Mouse (Mus musculus): Measurements from ENCODE around the gene Kdm4a.

Kdm4a gene

DNA sequence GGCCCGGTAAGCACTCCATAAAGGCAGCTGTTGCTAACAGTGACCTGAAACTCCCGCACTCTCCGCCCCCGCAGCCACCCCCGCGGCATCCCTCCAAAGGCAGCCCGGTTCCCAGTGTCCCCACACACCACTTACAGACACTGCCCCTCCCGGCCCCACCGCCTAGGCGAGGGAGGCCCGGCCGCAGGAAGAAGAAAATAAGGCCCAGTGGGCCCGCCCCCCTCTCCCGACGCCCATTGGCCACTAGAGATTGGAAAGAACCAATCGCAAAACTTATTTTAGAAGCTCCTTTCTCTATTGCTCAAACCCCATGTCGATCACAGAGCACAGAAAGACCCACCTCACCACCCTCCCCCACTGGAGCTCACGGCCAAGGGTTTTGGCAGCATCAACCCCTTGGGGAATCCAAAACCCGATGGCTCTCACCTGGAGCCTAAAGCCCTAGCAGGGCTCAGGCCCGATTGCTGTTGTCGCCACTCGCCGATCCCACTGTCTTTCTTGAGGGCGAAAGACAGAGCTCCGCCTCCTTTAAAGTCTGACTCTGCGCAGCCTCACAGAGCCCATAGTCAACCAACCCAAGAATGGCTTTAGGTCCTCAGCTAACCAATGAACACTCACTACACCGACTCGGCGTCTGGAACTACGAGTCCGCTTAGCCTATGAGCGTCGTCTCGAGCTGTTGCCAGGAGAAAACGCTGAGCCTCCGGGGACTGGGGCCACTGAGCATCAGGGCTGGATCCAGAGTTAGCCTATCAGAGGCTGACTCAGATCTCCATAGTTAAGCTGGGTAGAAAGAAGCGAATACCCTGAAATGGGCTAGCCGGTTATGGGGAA, at the start of gene Kdm4a:
Gene Kdm4a (minus strand): TSS at position 577 of the 834 bp plus-strand sequence.
- DNase-seq, result peak; percentile 95

GRCm38 (mm10) chr4:118229035-118229770, 49.4 kb upstream of the Kdm4a start:
- no peak for DNase-seq

- DNase-seq, result no peak
Measured at GRCm38 (mm10) chr4:118227398-118227797, 47.6 kb upstream of the Kdm4a start.

- peak; percentile 59 for DNase-seq
Measured at GRCm38 (mm10) chr4:118221261-118221660, 41.4 kb upstream of the Kdm4a start.

GRCm38 (mm10) chr4:118220756-118221155, 40.9 kb upstream of the Kdm4a start:
- peak; percentile 46 for DNase-seq

DNA sequence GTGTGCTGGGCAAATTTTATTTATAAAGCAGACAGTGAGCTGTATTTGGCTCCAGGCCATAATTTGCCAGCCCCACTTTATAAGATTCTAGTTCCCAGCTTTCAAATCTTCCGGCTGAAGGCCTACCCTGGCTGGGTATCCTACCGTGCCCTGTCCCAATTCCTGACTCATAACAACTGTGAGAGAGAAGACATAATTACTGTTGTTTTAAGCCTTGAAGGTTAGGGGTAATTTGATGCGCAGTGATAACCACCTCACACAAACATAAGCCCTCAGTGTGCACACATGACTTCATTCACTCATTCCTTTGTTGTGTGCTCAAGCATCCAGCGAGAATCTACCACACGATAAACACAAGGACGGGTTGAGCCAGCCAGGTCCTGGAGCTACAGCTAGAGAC, 39.6 kb upstream of the Kdm4a start:
- DNase-seq, result no peak

DNA sequence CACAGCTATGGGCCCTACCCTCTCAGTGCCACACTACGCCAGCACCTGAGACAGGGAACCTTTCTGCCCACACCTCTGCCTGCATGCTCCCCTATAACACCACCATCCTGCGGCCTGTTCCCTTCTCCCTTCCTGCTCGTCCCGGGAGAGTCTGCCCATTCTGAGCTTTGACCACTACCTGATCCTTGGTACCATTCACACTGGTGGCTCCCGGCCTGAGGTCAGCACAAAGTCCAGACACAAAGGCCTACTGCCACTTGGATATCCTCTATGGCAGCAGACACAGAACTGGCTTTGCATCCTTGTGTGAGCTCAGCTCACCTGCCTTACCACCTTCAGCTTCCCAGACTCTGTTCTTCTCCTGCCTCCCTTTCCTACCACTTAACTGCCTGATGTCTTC, 38.7 kb upstream of the Kdm4a start:
- peak; percentile 42 for DNase-seq

DNA sequence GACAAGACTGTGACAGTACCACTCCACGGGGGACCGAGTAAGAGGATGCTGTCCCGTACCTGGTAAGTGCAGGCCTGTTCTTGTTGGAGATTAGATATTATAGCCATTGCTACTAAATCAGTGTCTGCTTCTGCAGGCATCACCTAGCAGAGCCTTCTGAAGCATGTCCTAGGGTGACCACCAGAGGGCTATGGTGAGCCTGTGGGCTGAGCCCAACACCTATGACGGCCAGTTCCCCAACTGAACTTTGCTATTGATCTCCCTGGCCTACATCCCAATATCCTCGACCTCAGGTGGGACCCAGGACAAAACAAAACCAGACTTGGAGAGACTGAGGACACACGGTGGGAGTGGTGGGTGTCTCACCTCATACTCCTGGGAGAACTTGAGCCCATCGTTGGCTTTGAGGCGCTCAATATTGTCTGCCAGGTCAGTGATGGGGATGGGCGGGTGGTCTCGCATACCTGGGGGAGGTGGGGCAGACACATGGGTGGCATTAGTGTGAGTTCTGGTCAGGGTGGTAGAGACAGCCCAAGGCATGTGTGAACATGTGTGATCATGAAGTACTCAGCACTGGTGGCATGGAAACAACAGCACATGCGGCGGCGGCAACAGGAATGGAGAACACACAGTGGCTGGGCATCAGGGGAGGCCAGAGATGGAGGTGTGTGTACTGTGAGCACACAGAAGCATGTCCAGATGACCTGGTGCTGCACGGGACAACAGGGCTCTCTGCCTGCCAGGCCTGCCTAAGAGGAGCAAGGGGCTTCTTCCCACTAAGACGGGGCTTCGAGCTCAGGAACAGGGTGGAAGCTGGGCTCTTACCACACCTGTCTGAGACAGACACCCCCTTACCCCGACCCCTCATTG, 37.1 kb upstream of the Kdm4a start:
- DNase-seq, result peak; percentile 87

DNA sequence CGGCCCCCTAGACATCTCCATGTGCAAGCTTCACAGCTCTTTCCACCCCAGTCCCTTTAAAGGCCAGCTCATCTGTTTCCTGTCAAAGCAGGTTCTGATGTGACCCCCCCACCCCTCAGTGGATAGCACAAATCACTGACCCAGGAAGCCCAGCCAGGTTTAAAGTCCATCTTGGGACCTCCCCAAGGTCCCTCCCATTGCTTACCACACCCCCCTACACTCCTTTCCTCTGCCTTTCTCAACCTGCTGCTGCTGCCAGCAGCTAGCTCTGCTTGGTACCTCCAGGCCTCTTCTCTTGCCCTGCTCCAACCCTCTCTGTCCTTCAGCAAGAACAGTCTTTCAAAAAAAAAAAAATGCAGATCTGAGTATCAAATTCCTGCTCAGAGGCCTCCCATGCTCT, 35.0 kb upstream of the Kdm4a start:
- DNase-seq, result peak; percentile 52

GRCm38 (mm10) chr4:118206918-118207640, 27.2 kb upstream of the Kdm4a start:
- no peak for DNase-seq

GRCm38 (mm10) chr4:118205906-118206305, 26.1 kb upstream of the Kdm4a start:
- no peak for DNase-seq

GRCm38 (mm10) chr4:118199093-118199492, 19.2 kb upstream of the Kdm4a start:
- no peak for DNase-seq

DNA sequence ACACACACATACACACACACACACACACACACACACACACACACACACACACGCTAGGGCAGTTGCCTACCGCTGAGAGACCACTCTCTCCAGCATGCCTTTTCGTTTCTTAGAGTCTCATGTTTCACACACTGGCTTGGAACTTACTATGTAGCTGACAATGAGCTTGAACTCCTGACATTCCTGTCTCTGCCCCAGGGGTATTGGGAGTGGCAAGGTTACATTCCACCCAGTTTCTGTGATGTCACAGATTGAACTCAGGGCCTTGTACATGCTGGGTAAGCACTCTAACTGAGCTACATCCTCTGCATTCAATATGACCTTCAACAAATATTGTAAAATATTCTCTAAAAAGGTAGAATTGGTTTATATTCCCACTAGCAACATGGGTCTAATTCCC, 18.8 kb upstream of the Kdm4a start:
- DNase-seq, result no peak

DNA sequence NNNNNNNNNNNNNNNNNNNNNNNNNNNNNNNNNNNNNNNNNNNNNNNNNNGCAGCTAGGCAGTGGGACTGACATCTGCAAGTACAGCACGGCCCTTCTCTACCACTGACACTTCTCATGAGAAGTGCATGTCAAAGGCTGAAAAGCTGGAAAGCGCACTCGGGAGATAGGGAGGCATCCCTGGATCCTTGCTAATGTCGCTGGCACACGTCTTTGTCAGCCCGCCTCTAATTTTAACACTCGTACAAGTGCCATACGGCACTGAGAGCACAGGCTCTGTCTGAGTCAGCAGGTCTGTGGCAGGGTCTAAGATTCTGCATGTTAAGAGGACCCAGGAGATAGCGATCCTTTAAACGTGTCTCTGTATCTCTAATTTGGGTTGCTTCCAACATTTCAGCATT, 16.3 kb upstream of the Kdm4a start:
- DNase-seq, result no peak

DNA sequence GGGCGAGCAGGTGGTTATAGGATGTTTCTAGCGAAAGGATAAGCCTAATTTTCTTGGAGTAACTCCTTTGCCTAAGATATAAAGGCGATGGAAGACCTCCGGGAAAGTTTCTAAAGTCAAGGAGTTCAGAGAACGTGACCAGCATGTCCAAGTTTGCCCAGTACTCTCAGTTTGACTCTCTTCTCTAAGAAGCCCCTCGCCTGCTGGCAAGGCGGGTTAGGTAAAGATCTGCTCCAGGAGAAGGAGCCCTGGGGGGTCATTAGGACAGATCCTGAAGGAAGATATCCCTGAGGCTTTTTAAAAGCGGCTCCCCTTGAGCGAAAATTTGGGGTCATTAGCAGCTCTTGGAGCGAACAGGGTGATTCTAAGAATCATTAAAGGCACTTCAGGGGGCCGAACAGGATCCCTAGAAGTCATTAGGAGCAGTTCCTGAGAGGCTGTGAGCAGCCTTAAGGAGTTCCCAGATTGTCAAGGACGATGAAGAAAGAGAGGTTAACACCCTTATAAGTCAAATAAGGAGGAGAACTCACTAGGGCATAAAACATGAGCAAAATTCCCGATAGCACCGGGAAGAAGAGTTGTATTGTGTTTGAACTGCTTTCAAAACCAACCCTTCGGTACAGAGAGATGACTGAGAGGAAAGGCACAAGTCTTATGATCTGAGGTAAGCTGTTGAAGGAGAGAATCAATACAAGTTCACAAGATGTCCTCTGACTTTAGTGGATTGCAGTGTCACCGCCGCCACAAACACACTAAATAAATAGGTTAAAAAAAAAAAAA, 648 bp upstream of the Kdm4a start:
- no peak for DNase-seq

GRCm38 (mm10) chr4:118178952-118179466, 834 bp downstream of the Kdm4a start:
- peak; percentile 22 for DNase-seq

- DNase-seq, result no peak
Measured at GRCm38 (mm10) chr4:118172461-118172860, 7.4 kb downstream of the Kdm4a start.

DNA sequence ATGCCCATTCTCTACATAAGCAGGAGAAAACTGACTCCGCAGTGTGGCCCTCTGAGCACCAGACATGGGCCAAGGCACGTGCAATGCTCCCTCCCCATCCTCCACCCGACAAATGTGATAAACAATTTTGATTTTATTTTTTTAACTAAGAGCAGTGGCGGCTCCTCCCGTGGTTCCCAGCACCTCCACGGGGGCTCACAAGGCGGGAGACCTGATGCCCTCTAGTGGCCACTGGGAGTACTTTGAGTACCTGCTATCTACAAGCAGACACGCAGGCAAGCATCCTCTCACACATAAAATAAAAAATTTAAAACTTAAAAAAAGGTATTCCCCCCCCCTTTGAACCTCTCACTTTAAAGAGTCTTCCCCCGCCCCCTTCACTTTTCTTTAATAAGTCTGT, 8.8 kb downstream of the Kdm4a start:
- peak; percentile 34 for DNase-seq

DNA sequence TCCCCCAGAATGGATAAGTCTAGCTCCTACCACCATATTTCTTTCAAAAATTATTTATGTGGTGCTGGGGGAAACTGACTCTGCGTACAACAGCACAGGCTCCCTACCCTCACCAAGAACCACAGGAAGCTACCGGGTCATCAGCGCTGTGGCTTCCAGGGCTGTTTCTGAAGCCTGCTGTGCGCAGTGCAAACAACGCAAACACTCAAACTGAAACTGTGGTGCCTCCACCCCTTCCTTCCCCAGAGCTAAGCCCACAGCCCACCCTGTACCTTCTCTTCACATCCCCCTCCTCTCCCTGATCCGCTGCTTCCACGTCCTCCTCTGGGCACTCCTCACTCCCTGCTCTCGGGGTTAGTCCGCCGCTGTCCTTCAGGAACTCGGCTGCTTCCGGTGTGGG, 17.7 kb downstream of the Kdm4a start:
- DNase-seq, result no peak

- no peak for DNase-seq
Measured at GRCm38 (mm10) chr4:118157666-118158065, 22.2 kb downstream of the Kdm4a start.

DNA sequence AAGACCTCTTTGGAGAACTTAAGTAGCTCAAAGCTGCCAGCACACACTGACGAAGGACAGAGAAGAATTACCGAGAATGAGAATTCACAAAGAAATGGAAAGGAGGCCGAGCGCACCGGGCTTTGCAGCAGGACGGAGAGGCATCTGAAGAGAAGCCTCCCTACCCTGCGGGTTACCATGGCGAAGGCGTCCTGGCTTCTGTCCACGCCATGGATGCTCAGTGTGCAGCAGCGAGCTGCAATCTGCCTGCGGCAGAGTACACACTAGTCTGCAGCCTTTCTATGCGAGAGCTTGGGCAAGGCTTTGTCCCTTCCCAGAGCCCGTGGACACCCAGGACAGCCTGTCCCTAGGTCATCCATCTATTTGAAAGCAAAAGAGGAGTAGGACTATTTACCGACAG, 23.3 kb downstream of the Kdm4a start:
- DNase-seq, result no peak
